24 mouse cellular contexts compared by ENCODE assay signal in the genomic region with DNA sequence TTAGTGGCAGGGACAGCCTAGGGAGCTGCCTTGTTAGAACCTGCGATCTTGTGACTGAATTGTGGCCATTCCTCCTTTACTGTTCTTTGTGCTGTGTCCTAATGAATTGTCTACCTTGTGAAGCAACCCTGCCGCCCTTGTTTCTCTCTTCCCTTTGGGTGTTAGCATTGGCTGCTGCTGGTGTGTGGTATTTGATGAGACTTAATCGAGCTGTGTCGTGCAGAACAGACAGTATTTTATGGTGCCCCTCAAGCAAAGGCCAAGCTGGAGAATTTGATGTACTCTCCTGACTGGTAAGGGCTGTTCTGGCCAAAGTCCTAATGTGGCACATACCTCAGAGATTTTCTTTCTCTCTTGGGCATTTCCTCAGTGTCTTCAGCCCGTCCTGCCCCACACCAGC. TPM values are rescaled to one million over a fixed set of nuclear protein-coding genes. Genes with fewer than 3 reads are reported as not detected.
DNase-seq lines count a peak whose midpoint lies in the region; ATAC-seq and TF ChIP-seq lines count a peak whose summit lies in the region.
"Had no signal": no experiment of that assay in that cellular context is flagged by ENCODE, and none has a peak within 500 bp of the region (broad histone marks: within the 10 kb centered on the region; RNA-seq: fewer than 3 reads in every experiment).

No protein-coding gene starts in this region.

- H3K9me3 ChIP-seq in midbrain, embryonic 11.5 days (ENCODE audit: control insufficient read depth, low read length): no peaks in the 10 kb centered on the region
- H3K9me3 ChIP-seq in midbrain, embryonic 10.5 days (replicated peaks): 0 out of 2 replicates have a peak, but pooled peaks cover 6% of the 10 kb centered on the region
- H3K9me3 ChIP-seq in hindbrain, embryonic 11.5 days (ENCODE audit: control insufficient read depth, low read length): no peaks in the 10 kb centered on the region
- H3K9me3 ChIP-seq: embryonic facial prominence, embryonic 12.5 days; forebrain, embryonic 15.5 days had no signal

- H3K4me3 ChIP-seq in cerebellum, adult 2 months (replicated peaks; ENCODE audit: insufficient read depth, low read depth, low read length): no peak overlapping the region
- H3K4me3 ChIP-seq in midbrain, embryonic 11.5 days (ENCODE audit: low read depth, low read length): no peak overlapping the region
- no peak overlapping the region for H3K4me3 ChIP-seq in midbrain, embryonic 10.5 days
- H3K4me3 ChIP-seq in macrophage (ENCODE audit: inconsistent target): no peak overlapping the region
- no peak overlapping the region for H3K4me3 ChIP-seq in hindbrain, embryonic 11.5 days (ENCODE audit: low read depth, low read length)
- H3K4me3 ChIP-seq: embryonic facial prominence, embryonic 10.5 days; embryonic facial prominence, embryonic 12.5 days; forebrain, embryonic 10.5 days; forebrain, embryonic 13.5 days; forebrain, embryonic 15.5 days had no signal

- no peaks in the 10 kb centered on the region for H3K27me3 ChIP-seq in cerebellum, adult 2 months (ENCODE audit: control insufficient read depth, insufficient read depth, low read length)
- H3K27me3 ChIP-seq in midbrain, embryonic 11.5 days (ENCODE audit: control insufficient read depth, insufficient read depth, low read length): no peaks in the 10 kb centered on the region
- H3K27me3 ChIP-seq in midbrain, embryonic 10.5 days (ENCODE audit: low read depth, poor library complexity, severe bottlenecking): no peaks in the 10 kb centered on the region
- no peaks in the 10 kb centered on the region for H3K27me3 ChIP-seq in hindbrain, embryonic 11.5 days (ENCODE audit: control insufficient read depth, insufficient read depth, low read length)
- H3K27me3 ChIP-seq: CH12.LX; embryonic facial prominence, embryonic 12.5 days; forebrain, embryonic 13.5 days; forebrain, embryonic 15.5 days; Patski had no signal

- no peak overlapping the region for H3K9ac ChIP-seq in midbrain, embryonic 11.5 days (ENCODE audit: low read length)
- H3K9ac ChIP-seq in hindbrain, embryonic 11.5 days (ENCODE audit: low read depth, low read length): no peak overlapping the region
- H3K9ac ChIP-seq: embryonic facial prominence, embryonic 12.5 days; forebrain, embryonic 13.5 days; forebrain, embryonic 15.5 days; forebrain, postnatal 0 days had no signal

- TF ChIP-seq CTCF in cerebellum, adult 2 months (IDR thresholded peaks at IDR 0.05; ENCODE audit: borderline replicate concordance, insufficient read depth, low read depth, low read length): no peak

- H3K4me1 ChIP-seq in cerebellum, adult 2 months (ENCODE audit: control insufficient read depth, insufficient read depth, low read length): peaks cover 44% of the 10 kb centered on the region
- no peaks in the 10 kb centered on the region for H3K4me1 ChIP-seq in midbrain, embryonic 11.5 days (ENCODE audit: control insufficient read depth, insufficient read depth, low read length)
- peaks cover 3% of the 10 kb centered on the region; the same call in 1 of the 2 replicates for H3K4me1 ChIP-seq in midbrain, embryonic 10.5 days
- no peaks in the 10 kb centered on the region for H3K4me1 ChIP-seq in hindbrain, embryonic 11.5 days (replicated peaks; ENCODE audit: control insufficient read depth, insufficient read depth, low read length)
- H3K4me1 ChIP-seq: embryonic facial prominence, embryonic 10.5 days; embryonic facial prominence, embryonic 12.5 days; forebrain, embryonic 10.5 days; forebrain, embryonic 13.5 days; forebrain, embryonic 15.5 days had no signal

- no peak for DNase-seq in cerebellum, adult 2 months
- DNase-seq in cerebellum, adult 9-11 months: no peak
- DNase-seq in midbrain, embryonic 11.5 days (ENCODE audit: low spot score, missing footprints): peak; percentile 39
- no peak for DNase-seq in midbrain, embryonic 10.5 days (ENCODE audit: low spot score)
- DNase-seq in fat pad, adult 2 months (ENCODE audit: extremely low read depth, low read depth, low spot score): peak; percentile 82
- DNase-seq in thymus, adult 18-20 months: no peak
- DNase-seq in hindbrain, embryonic 11.5 days (ENCODE audit: low spot score): no peak
- DNase-seq: adrenal gland, adult 8-10 months; adrenal gland, postnatal 14 days; adrenal gland, postnatal 36 days; B cell, adult 2 months; cerebellum, adult 11-12 months; cerebellum, adult 8-10 months; forebrain, postnatal 0 days had no signal

- H3K27ac ChIP-seq in cerebellum, adult 2 months (ENCODE audit: insufficient read depth, low read length): peak overlapping the region; percentile 8
- no peak overlapping the region for H3K27ac ChIP-seq in midbrain, embryonic 11.5 days (ENCODE audit: low read depth, low read length)
- H3K27ac ChIP-seq in midbrain, embryonic 10.5 days (replicated peaks): no peak overlapping the region
- H3K27ac ChIP-seq in macrophage: peak overlapping the region; percentile 98
- no peak overlapping the region for H3K27ac ChIP-seq in hindbrain, embryonic 11.5 days (ENCODE audit: low read depth, low read length)
- H3K27ac ChIP-seq: embryonic facial prominence, embryonic 10.5 days; embryonic facial prominence, embryonic 12.5 days; forebrain, embryonic 10.5 days; forebrain, embryonic 13.5 days; forebrain, embryonic 15.5 days had no signal

- H3K79me2 ChIP-seq in macrophage (ENCODE audit: inconsistent target): peaks cover 82% of the 10 kb centered on the region

- WGBS in cerebellum, adult 2 months: 83% methylated on average over 5 of the region's 5 CpGs
- 82% methylated on average over 5 of the region's 5 CpGs for WGBS in midbrain, embryonic 11.5 days
- 89% methylated on average over 5 of the region's 5 CpGs for WGBS in midbrain, embryonic 10.5 days
- 94% methylated on average over 5 of the region's 5 CpGs for WGBS in macrophage (ENCODE audit: missing documents)
- 81% methylated on average over 5 of the region's 5 CpGs for WGBS in hindbrain, embryonic 11.5 days

- H3K36me3 ChIP-seq in midbrain, embryonic 11.5 days (ENCODE audit: control insufficient read depth, insufficient read depth, low read length): no peaks in the 10 kb centered on the region
- H3K36me3 ChIP-seq in midbrain, embryonic 10.5 days: peaks cover 6% of the 10 kb centered on the region; the same call in 1 of the 2 replicates
- no peaks in the 10 kb centered on the region for H3K36me3 ChIP-seq in macrophage (ENCODE audit: inconsistent target)
- no peaks in the 10 kb centered on the region for H3K36me3 ChIP-seq in hindbrain, embryonic 11.5 days (ENCODE audit: control insufficient read depth, insufficient read depth, low read length)
- H3K36me3 ChIP-seq: embryonic facial prominence, embryonic 12.5 days; forebrain, embryonic 15.5 days had no signal

- ATAC-seq in midbrain, embryonic 11.5 days (ENCODE audit: low FRiP score): no peak
- no peak for ATAC-seq in hindbrain, embryonic 11.5 days (ENCODE audit: low FRiP score)
- ATAC-seq: activated CD4-positive, CD25-positive, alpha-beta regulatory T cell, adult 4 months; CD4-positive, CD25-positive, alpha-beta regulatory T cell, adult 4 months; forebrain, embryonic 13.5 days; forebrain, embryonic 15.5 days; forebrain, postnatal 0 days; Patski had no signal

- no peak for TF ChIP-seq POLR2A in cerebellum, adult 2 months (IDR thresholded peaks at IDR 0.05; ENCODE audit: borderline replicate concordance, insufficient read depth, low read length)

- no peak overlapping the region for H3K4me2 ChIP-seq in midbrain, embryonic 11.5 days
- no peak overlapping the region for H3K4me2 ChIP-seq in hindbrain, embryonic 11.5 days (replicated peaks; ENCODE audit: low read depth, low read length)
- H3K4me2 ChIP-seq: embryonic facial prominence, embryonic 12.5 days; forebrain, embryonic 13.5 days; forebrain, embryonic 15.5 days had no signal

RNA-seq across cellular contexts. Expression of a gene that starts 12.0 kb away (rescaled TPM):
- 23.0 and 23.3 TPM in 2 replicates for polyA plus RNA-seq in cerebellum, adult 2 months (2012; rRNA removed)
- polyA plus RNA-seq in midbrain, embryonic 11.5 days (2014; fragmentation: Nextera tagmentation; extraction: Ambion mirVana): 6.7 and 8.1 TPM in 2 replicates
- polyA plus RNA-seq in midbrain, embryonic 10.5 days (2016; fragmentation: Nextera tagmentation; extraction: Ambion mirVana): 10.8 and 12.5 TPM in 2 replicates
- total RNA-seq in macrophage (2018; cell fraction: chromatin; rRNA removed): 100 to 1,000 TPM in 22 of 26 experiments, 10 to 100 TPM in 4; 49.2 to 243 (median 149) TPM
- 10 to 100 TPM; 47.8 to 85.0 (median 62.8) TPM for total RNA-seq in macrophage (2018; cell fraction: cytosol; rRNA removed)
- total RNA-seq in macrophage (2018; cell fraction: nucleus; rRNA removed): 100 to 1,000 TPM in 11 of 26 experiments, 10 to 100 TPM in 15; 41.2 to 234 (median 79.2) TPM
- 49.5 to 60.9 TPM (median 57.9 TPM) in 3 replicates for polyA plus RNA-seq in macrophage (2018)
- polyA plus RNA-seq in hindbrain, embryonic 11.5 days (2014; fragmentation: Nextera tagmentation; extraction: Ambion mirVana): 7.3 and 8.3 TPM in 2 replicates

RNA-seq across cellular contexts. Expression of a gene that starts 40.3 kb away (rescaled TPM):
- 152 and 159 TPM in 2 replicates for polyA plus RNA-seq in cerebellum, adult 2 months (2012; rRNA removed)
- polyA plus RNA-seq in midbrain, embryonic 11.5 days (2014; fragmentation: Nextera tagmentation; extraction: Ambion mirVana): 17.3 and 19.9 TPM in 2 replicates
- polyA plus RNA-seq in midbrain, embryonic 10.5 days (2016; fragmentation: Nextera tagmentation; extraction: Ambion mirVana): 13.3 and 16.8 TPM in 2 replicates
- 100 to 1,000 TPM in 22 of 26 experiments, 10 to 100 TPM in 4; 29.9 to 512 (median 265) TPM for total RNA-seq in macrophage (2018; cell fraction: chromatin; rRNA removed)
- 100 to 1,000 TPM in 23 of 26 experiments, 10 to 100 TPM in 3; 62.0 to 216 (median 136) TPM for total RNA-seq in macrophage (2018; cell fraction: cytosol; rRNA removed)
- 100 to 1,000 TPM in 22 of 26 experiments, 10 to 100 TPM in 4; 50.0 to 412 (median 210) TPM for total RNA-seq in macrophage (2018; cell fraction: nucleus; rRNA removed)
- polyA plus RNA-seq in macrophage (2018): 118 to 148 TPM (median 141 TPM) in 3 replicates
- 16.9 and 18.4 TPM in 2 replicates for polyA plus RNA-seq in hindbrain, embryonic 11.5 days (2014; fragmentation: Nextera tagmentation; extraction: Ambion mirVana)

Comparison
In these comparisons a context has a peak if more than half of its experiments do, and no peak if none do; other contexts are left out.
1. DNase-seq: peak in midbrain, embryonic 11.5 days (single experiment) and fat pad, adult 2 months (single experiment); none in cerebellum, adult 2 months (0 of 2), cerebellum, adult 9-11 months (single experiment), midbrain, embryonic 10.5 days (single experiment), thymus, adult 18-20 months (0 of 2) and hindbrain, embryonic 11.5 days (single experiment).
2. H3K27ac ChIP-seq: peak in cerebellum, adult 2 months (single experiment) and macrophage (single experiment); none in midbrain, embryonic 11.5 days (single experiment), midbrain, embryonic 10.5 days (single experiment) and hindbrain, embryonic 11.5 days (single experiment).